Mouse (Mus musculus) olfactory bulb, adult 2 months (tissue): ENCODE results near the gene Snx13.

Experiments
- CTCF ChIP-seq: fragments of 200-500 bp; IDR thresholded peaks from 2 replicates; pipeline ENCODE4 v1.5.1; 2012; ENCODE audit warnings: low read depth, mild to moderate bottlenecking, low read length, moderate library complexity; ENCODE audit not compliant: insufficient read depth
- POLR2A ChIP-seq: fragments of 200-500 bp; IDR thresholded peaks from 2 replicates; pipeline ENCODE4 v1.6.1; 2012; ENCODE audit warnings: mild to moderate bottlenecking, low read depth, low read length, moderate library complexity; ENCODE audit not compliant: insufficient read depth

GRCm38 (mm10) chr12:35170275-35170674, 123.3 kb downstream of the Snx13 start:
- TF ChIP-seq POLR2A: no peak
- TF ChIP-seq CTCF: no peak
